Mouse (Mus musculus) G1E (cell line): ENCODE data around the gene Tnfrsf4. TPM values are rescaled to one million over a fixed set of nuclear protein-coding genes. Genes with fewer than 3 reads are reported as not detected.

Experiments used
- ATAC-seq: 2 replicates; pipeline ENCODE4 v1.8.0; 2016; ENCODE audit warnings: mild to moderate bottlenecking; ENCODE audit not compliant: insufficient number of reproducible peaks, poor library complexity, low FRiP score, severe bottlenecking; ENCODE audit errors: extremely low read depth
- DNase-seq: peaks from one replicate; pipeline ENCODE4 v3.0.0; 2012; ENCODE audit warnings: low spot score
- H3K27me3 ChIP-seq: 2 replicates; pipeline ENCODE4 v1.6.1; 2012; ENCODE audit warnings: mild to moderate bottlenecking, low read length, inconsistent platforms; ENCODE audit not compliant: insufficient read depth
- H3K36me3 ChIP-seq: replicated peaks from 2 replicates; pipeline ENCODE3; 2012; ENCODE audit warnings: mild to moderate bottlenecking, inconsistent platforms
- H3K4me1 ChIP-seq: 2 replicates; pipeline ENCODE4 v1.6.1; 2012; ENCODE audit warnings: low read depth, low read length, inconsistent platforms, mixed read lengths; ENCODE audit not compliant: insufficient read depth
- H3K4me3 ChIP-seq: 2 replicates; pipeline ENCODE4 v1.5.1; 2012; ENCODE audit warnings: low read depth, mild to moderate bottlenecking, inconsistent platforms, low read length, moderate library complexity, mixed read lengths
- H3K9me3 ChIP-seq: replicated peaks from 2 replicates; pipeline ENCODE4 v1.6.1; 2012; ENCODE audit warnings: inconsistent platforms
- CTCF ChIP-seq: IDR thresholded peaks from 2 replicates; pipeline ENCODE4 v1.5.1; 2012; ENCODE audit warnings: low read depth, low read length, inconsistent platforms, mixed read lengths
- GATA1 ChIP-seq: IDR thresholded peaks from 2 replicates; pipeline ENCODE4 v1.6.1; 2012; ENCODE audit warnings: borderline replicate concordance, low read length, inconsistent platforms, mixed read lengths
- GATA2 ChIP-seq: IDR thresholded peaks from 2 replicates; pipeline ENCODE4 v1.6.1; 2012; ENCODE audit warnings: low read depth, low read length, inconsistent platforms, borderline replicate concordance
- POLR2AphosphoS5 ChIP-seq: IDR thresholded peaks from 2 replicates; pipeline ENCODE4 v1.6.1; 2012; ENCODE audit warnings: low read depth, low read length, inconsistent platforms; ENCODE audit not compliant: insufficient replicate concordance
- TAL1 ChIP-seq: conservative IDR thresholded peaks from 2 replicates; pipeline ENCODE4 v1.6.1; 2012; ENCODE audit warnings: low read depth, low read length, inconsistent platforms, mixed read lengths
- polyA plus RNA-seq: library from polyadenylated mRNA; stranded (reverse); fragments of >175 nt; gene quantifications from 2 replicates; pipeline ENCODE4 v1.2.3, GENCODE M21; 2012
- total RNA-seq, 2 experiments: library from RNA; stranded (forward) in 1 of 2; stranded (reverse) in 1 of 2; fragments of 200-1000 nt in 1 of 2; fragments of >200 nt in 1 of 2; fragmentation: Nextera tagmentation in 1 of 2; gene quantifications; 2 replicates each; pipeline ENCODE4 v1.2.3; 2014 to 2017

Tnfrsf4 gene
- total and polyA plus RNA-seq, 3 experiments = 1.1 to 3.1 (median 2.3) TPM

- Histone ChIP-seq H3K9me3 (no peaks in the 10 kb centered on the region), H3K36me3 (peaks cover 93% of the 10 kb centered on the region), H3K4me1 (no peaks in the 10 kb centered on the region), H3K4me3 (no peak overlapping the region), H3K27me3 (no peaks in the 10 kb centered on the region)
- DNase-seq (no peak), ATAC-seq (no peak)
- no peak for TF ChIP-seq GATA2
- TF ChIP-seq POLR2AphosphoS5 = no peak
- TF ChIP-seq CTCF = no peak
- TF ChIP-seq GATA1 = no peak
- TF ChIP-seq TAL1 = no peak
Measured at GRCm38 (mm10) chr4:156004109-156004508, 9.5 kb upstream of the Tnfrsf4 start.

DNA sequence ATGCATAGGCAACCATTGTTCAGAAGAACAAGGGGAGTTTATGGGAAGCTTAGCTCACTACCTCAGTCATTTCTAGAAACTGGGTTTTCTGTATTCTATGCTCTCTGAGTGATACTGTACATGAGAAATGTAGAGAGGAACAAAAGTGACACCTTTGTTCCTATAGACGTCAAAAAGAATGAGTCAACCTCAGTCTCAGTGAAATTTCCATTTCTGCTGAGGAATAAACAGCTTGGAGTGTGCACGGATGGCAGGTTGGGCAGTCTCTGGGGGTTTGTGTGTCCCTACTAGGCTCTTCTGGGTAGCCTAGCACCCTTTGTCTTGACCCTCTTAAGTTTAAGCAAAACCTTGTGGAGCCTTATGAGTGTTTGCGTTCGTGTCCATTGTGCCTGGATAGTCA is 5.3 kb upstream of the Tnfrsf4 start:
- no peak for TF ChIP-seq GATA1
- TF ChIP-seq POLR2AphosphoS5 = no peak
- TF ChIP-seq GATA2 = no peak
- peaks cover 94% of the 10 kb centered on the region for H3K36me3 ChIP-seq

GRCm38 (mm10) chr4:156014436-156014835 is 793 bp downstream of the Tnfrsf4 start:
- no peak for TF ChIP-seq TAL1
- TF ChIP-seq GATA1 = no peak
- TF ChIP-seq CTCF = no peak
- TF ChIP-seq GATA2 = no peak
- no peak for TF ChIP-seq POLR2AphosphoS5
- DNase-seq = no peak
- no peak overlapping the region for H3K4me3 ChIP-seq
- peaks cover 75% of the 10 kb centered on the region for H3K36me3 ChIP-seq
- ATAC-seq = no peak
- H3K4me1 ChIP-seq = peaks cover 8% of the 10 kb centered on the region
- no peaks in the 10 kb centered on the region for H3K27me3 ChIP-seq
- no peaks in the 10 kb centered on the region for H3K9me3 ChIP-seq

More for the DNA sequence above, 5.3 kb upstream of the Tnfrsf4 start:
- Histone ChIP-seq H3K4me3 (no peak overlapping the region), H3K27me3 (no peaks in the 10 kb centered on the region), H3K4me1 (peaks cover 4% of the 10 kb centered on the region; the same call in 1 of the 2 replicates), H3K9me3 (no peaks in the 10 kb centered on the region)
- ATAC-seq = no peak
- no peak for DNase-seq

DNA sequence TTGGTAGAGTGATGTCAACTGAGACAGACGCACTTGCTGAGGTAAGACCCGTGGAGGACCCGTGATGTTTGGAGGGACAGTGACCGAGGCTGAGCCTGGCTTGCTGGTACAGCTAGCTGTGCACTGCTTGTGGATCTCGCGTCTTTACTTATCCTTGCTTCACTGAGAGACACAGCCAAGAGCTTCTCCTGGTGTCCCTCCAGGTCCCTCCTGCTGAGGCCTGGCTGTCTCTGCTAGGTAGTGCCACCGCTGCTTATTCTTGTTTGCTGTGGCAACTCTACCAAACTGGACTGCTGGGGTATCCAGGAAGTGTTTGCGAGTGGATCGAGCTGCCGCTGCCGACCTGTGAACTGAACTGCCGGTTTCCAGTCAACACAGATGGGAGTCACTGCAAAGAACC is 6.1 kb downstream of the Tnfrsf4 start:
- ATAC-seq (no peak), DNase-seq (no peak)
- Histone ChIP-seq H3K36me3 (peaks cover 24% of the 10 kb centered on the region), H3K27me3 (peaks cover 6% of the 10 kb centered on the region; the same call in 1 of the 2 replicates), H3K9me3 (no peaks in the 10 kb centered on the region), H3K4me1 (peaks cover 12% of the 10 kb centered on the region), H3K4me3 (no peak overlapping the region)
- TF ChIP-seq CTCF (no peak), GATA2 (no peak), GATA1 (no peak), TAL1 (no peak), POLR2AphosphoS5 (no peak)

GRCm38 (mm10) chr4:156021381-156021780 is 7.7 kb downstream of the Tnfrsf4 start:
- Histone ChIP-seq H3K4me1 (peaks cover 12% of the 10 kb centered on the region), H3K27me3 (peaks cover 10% of the 10 kb centered on the region; the same call in 1 of the 2 replicates), H3K4me3 (no peak overlapping the region), H3K9me3 (no peaks in the 10 kb centered on the region), H3K36me3 (peaks cover 8% of the 10 kb centered on the region)
- TF ChIP-seq GATA2 (no peak), TAL1 (no peak), POLR2AphosphoS5 (no peak), CTCF (no peak), GATA1 (no peak)
- DNase-seq (no peak), ATAC-seq (no peak)

DNA sequence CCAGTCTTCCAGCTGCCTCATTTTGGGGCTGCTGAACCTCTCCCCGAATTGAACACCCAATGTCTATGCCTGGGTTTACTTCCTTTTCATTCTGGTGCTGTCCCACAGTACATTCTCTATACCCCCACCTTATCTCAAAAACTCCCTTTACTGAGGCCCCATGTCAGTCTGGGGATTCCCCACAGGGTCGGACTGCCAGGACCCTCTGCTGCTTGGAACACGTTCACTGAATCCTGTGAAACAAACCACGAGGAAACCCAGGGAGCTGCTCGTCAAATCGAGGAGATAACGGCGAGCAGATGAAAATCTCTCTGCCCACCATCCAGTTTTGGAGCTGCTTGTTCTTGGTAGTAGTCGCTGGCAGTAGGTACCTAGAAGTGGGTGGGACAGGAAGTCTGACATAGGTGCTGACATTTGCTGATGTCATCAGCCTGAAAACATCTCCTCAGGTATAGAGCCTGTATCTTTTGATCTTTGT is 8.3 kb downstream of the Tnfrsf4 start:
- H3K27me3 ChIP-seq = peaks cover 10% of the 10 kb centered on the region; the same call in 1 of the 2 replicates

DNA sequence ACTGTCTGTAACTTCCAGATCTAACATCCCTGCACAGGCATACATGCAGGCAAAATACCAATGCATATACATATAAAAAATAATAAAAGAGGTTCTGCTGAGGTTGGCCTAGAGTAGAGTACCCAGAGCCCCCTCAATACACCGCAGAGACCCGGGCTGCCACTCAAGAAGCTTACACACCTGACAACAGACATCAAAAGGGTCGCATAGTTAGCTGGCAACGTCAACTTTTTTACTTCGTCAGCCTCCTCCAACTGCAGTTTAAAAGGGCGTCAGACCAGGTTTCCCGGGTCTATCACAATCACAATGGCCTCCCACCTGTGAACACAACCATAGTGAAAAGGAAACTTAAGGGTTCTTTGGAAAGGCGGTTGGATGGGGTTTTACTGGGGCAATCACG is 9.9 kb downstream of the Tnfrsf4 start:
- H3K4me3 ChIP-seq = no peak overlapping the region
- peaks cover 10% of the 10 kb centered on the region; the same call in 1 of the 2 replicates for H3K27me3 ChIP-seq
- peaks cover 12% of the 10 kb centered on the region for H3K4me1 ChIP-seq
- TF ChIP-seq TAL1 (no peak), CTCF (no peak), POLR2AphosphoS5 (no peak), GATA1 (no peak), GATA2 (no peak)
- no peaks in the 10 kb centered on the region for H3K9me3 ChIP-seq
- no peak for ATAC-seq
- no peaks in the 10 kb centered on the region for H3K36me3 ChIP-seq
- DNase-seq = no peak

More for the DNA sequence above, 8.3 kb downstream of the Tnfrsf4 start:
- Histone ChIP-seq H3K36me3 (peaks cover 4% of the 10 kb centered on the region), H3K4me3 (no peak overlapping the region), H3K9me3 (no peaks in the 10 kb centered on the region), H3K4me1 (peaks cover 12% of the 10 kb centered on the region)
- ATAC-seq (no peak), DNase-seq (no peak)
- TF ChIP-seq GATA1 = no peak
